Mouse (Mus musculus) effector memory CD4-positive, alpha-beta T cell, adult 7 months (primary cell): ENCODE results near the gene Ppp6r2. TPM values are rescaled to one million over a fixed set of nuclear protein-coding genes. Genes with fewer than 3 reads are reported as not detected.

Experiments
- polyA plus RNA-seq: library from polyadenylated mRNA; unstranded; fragments of 100-300 nt; shearing (Covaris generic); gene quantifications from one replicate; pipeline ENCODE4 v1.2.1, GENCODE M21; 2017

Gene Ppp6r2
- polyA plus RNA-seq = 16.7 TPM

DNA sequence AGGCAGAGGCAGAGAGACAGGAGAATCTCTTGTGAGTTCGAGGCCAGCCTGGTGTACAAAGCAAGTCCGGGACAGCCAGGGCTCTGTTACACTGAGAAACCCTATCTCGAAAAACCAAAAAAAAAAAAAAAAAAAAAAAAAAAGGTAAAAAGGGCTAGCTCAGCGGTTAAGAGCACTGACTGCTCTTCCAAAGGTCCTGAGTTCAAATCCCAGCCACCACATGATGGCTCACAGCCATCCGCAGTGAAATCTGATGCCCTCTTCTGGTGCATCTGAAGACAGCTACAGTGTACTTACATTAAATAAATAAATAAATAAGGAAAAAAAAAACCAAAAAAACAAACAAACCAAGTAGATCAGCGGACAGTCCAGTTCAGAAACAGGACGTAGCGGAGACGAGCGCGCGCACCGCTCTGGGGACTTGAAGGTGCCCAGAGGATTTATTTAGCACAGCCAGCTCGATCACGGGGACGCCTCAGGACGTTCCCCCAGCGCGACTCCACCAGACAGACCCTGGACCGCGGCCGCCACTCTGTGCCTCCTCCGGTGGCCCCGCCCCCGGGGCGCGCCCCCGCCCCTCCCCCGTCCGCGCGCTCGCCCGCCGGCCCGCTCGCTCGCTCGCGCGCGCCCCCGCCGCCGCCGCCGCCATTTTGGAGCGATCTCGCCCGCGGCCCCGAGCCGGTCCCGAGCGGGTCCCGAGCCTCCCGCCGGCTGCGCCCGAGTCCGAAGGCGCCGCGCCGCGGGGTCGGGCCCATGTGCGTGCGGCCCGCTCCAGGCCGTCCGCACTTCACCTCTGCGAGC, at the start of gene Ppp6r2:
Gene Ppp6r2, plus strand, starts transcription at position 639 of the 801 bp plus-strand sequence.

DNA sequence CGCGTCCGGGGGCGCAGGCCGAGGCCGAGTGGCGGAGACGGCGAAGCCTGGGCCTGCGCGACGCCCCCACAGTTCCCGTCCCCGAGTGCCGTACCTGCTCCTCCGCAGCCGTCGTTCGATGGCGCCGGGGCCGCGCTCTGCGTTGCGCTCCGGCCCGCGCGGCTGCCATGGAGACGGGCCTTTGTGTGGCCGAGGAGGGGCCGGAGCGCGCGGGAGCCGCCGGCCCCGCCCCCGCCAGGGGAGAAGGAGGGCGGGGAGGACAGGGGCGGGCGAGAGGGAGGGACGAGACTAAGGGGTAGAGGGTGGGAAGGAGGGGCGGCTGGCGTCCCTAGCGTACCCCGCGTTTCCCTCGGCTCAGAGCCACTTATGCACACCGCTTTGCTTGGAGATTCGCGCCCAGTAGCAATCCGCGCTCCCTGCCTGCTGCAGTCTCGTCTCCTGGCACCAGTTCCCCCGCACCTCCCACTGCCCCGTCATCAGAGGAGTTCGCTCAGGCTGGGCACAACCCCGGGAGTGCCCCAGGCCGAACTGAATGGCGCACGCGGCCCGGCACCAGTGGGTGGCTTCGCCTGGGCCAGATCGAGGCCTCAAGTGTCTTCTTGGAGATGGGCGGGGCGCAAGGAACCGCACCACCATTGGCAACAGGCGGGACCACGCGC, 30.7 kb upstream of the Ppp6r2 start, which contains the start of gene Plxnb2:
Gene Plxnb2, minus strand, starts transcription at position 218 of the 659 bp plus-strand sequence.

DNA sequence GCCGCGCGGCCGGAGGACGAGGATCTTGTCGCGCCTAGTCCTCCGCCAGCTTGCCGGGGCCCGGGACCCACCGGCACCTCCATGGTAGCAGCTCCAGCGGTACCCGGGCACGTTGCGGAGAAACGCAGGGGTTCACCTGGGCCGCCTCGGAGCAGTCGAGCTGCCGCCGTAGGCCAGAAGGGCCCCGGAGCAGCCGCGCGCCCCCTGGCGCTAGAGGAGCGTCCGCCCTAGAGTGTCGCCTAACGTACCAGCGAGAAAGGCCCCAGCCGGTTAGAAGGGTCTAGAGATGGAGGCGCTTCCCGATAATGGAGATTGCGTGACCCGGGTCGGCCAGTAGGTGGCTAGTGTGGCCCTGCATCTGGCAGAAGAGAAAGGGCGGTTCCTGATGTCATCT, 15.0 kb upstream of the Ppp6r2 start, which contains the start of gene Dennd6b:
Gene Dennd6b, minus strand, starts transcription at position 184 of the 394 bp plus-strand sequence.

DNA sequence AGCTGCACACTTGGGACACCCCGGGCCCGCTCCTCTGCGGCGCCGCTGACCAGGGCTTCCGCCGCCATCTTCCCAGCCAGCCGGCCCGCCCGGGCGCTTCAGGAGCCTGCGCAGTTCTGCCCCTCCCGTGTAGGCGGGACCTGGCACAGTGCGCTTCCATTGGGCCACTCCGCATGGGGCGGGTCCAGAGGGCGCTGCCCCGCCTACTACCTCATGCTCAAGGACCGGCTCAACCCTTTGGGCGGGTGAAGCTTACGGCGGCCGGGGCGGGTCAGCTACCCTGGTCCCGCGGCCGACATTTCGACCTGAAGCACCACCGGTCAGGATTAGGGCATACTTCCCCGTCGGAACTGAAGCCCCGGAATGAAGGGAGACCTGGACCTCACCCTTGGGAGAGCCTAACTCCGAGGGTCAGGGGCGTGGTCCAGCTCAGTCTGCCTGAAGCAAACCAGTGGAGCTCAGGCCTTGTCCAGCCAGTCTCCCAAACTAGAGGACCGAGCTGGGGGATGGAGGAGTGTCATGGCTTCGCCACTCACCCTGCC, 103.9 kb downstream of the Ppp6r2 start, which contains the start of gene Sbf1:
Gene Sbf1, minus strand, starts transcription at position 122 of the 542 bp plus-strand sequence.

DNA sequence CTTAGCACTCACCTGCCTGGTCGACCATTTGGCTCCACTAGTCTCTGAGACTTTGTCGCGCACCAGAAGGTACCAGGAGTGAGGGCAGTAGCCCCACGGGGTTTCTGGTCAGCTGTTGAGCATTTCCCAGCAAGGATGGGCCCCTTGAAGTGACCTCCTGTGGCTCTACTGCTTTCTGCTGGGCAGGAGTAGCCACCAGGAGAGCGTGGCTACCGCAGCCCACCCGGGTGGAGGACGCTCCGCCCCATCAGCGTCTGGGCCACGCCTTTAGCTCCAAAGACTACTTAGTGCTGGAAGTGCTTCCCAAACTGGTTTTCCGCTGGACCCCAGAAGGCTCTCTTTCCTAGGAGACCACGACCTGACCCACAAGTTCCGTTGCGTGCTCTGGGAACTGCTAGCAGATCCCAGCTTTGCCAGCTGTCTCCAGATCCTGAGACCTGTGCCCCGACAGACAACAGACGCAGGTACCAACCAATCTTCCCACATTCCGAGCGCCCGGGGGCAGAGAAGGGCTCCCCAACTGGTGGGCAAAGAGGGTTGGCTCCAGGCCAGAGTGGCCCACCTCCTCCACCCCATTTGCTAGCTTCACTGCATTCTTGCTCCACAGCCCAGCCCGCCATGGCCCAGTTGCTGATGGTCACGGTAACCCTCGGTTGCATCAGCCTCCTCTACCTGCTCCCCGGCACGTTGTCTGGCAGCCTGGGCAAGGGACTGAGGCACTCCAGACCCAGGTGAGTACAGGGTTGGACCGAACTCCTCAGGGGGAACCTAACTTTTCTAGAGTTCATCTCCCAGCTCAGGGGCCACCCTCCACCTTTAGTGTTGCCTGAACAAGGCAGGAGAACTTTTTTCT, 111.5 kb downstream of the Ppp6r2 start, which contains the start of gene Adm2:
Gene Adm2, plus strand, starts transcription at position 51 of the 853 bp plus-strand sequence.

DNA sequence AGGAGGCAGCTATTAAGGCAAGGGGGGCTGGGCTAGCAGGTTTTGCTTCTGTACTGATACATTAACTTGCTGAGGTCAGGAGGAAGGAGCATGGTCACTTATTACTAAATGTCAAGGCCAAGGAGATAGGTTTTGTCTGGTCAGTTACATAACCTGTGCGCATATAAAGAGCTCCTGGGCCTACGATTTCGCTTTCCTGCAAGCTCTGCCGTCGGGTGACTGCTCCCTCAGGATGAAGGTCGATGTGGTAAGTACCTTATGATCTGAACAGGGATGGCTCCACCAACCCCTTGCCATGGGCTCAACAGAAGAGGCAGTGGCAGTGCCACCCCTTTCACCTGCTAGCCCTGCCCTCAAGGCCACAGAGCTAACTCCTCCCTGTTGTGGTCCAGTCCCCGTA, 122.9 kb downstream of the Ppp6r2 start, which contains the start of gene Miox:
Gene Miox, plus strand, starts transcription at position 128 of the 400 bp plus-strand sequence.

Other genes with a start within 250 kb of the Ppp6r2 start
- not detected for gene Mlc1, start 232.5 kb upstream of the Ppp6r2 start, polyA plus RNA-seq
- gene Mov10l1, start 228.6 kb upstream of the Ppp6r2 start, polyA plus RNA-seq = not detected
- gene Panx2, start 151.8 kb upstream of the Ppp6r2 start, polyA plus RNA-seq = not detected
- 51.8 TPM for gene Trabd, start 136.4 kb upstream of the Ppp6r2 start, polyA plus RNA-seq
- 37.3 TPM for gene Selenoo, start 122.5 kb upstream of the Ppp6r2 start, polyA plus RNA-seq
- 17.4 TPM for gene Tubgcp6, start 88.4 kb upstream of the Ppp6r2 start, polyA plus RNA-seq
- gene Hdac10, start 82.9 kb upstream of the Ppp6r2 start, polyA plus RNA-seq = 29.6 TPM
- 3.8 TPM for gene Mapk12, start 70.8 kb upstream of the Ppp6r2 start, polyA plus RNA-seq
- gene Mapk11, start 61.9 kb upstream of the Ppp6r2 start, polyA plus RNA-seq = 27.4 TPM
- 0.32 TPM for gene Plxnb2, start 30.8 kb upstream of the Ppp6r2 start, polyA plus RNA-seq
- 44.6 TPM for gene Dennd6b, start 15.1 kb upstream of the Ppp6r2 start, polyA plus RNA-seq
- 99.5 TPM for gene Sbf1, start 103.8 kb downstream of the Ppp6r2 start, polyA plus RNA-seq
- not detected for gene Adm2, start 111.2 kb downstream of the Ppp6r2 start, polyA plus RNA-seq
- gene Miox, start 122.8 kb downstream of the Ppp6r2 start, polyA plus RNA-seq = 0.60 TPM
- gene Lmf2, start 144.1 kb downstream of the Ppp6r2 start, polyA plus RNA-seq = 42.8 TPM
- 144 TPM for gene Ncaph2, start 144.2 kb downstream of the Ppp6r2 start, polyA plus RNA-seq
- 3.4 TPM for gene Sco2, start 162.3 kb downstream of the Ppp6r2 start, polyA plus RNA-seq
- gene Tymp, start 165.5 kb downstream of the Ppp6r2 start, polyA plus RNA-seq = 1.5 TPM
- gene Odf3b, start 167.7 kb downstream of the Ppp6r2 start, polyA plus RNA-seq = not detected
- not detected for gene Klhdc7b, start 173.4 kb downstream of the Ppp6r2 start, polyA plus RNA-seq
- not detected for gene Syce3, start 198.9 kb downstream of the Ppp6r2 start, polyA plus RNA-seq
- 0.37 TPM for gene Cpt1b, start 214.3 kb downstream of the Ppp6r2 start, polyA plus RNA-seq
- gene C730034F03Rik, start 218.0 kb downstream of the Ppp6r2 start, polyA plus RNA-seq = 6.8 TPM
- gene Gm44502, start 218.1 kb downstream of the Ppp6r2 start, polyA plus RNA-seq = not detected
- gene Chkb, start 218.4 kb downstream of the Ppp6r2 start, polyA plus RNA-seq = 102 TPM
- gene Mapk8ip2, start 242.4 kb downstream of the Ppp6r2 start, polyA plus RNA-seq = not detected